Mouse (Mus musculus) heart, adult 2 months (tissue): ENCODE data around the gene Armc2. TPM values are rescaled to one million over a fixed set of nuclear protein-coding genes. Genes with fewer than 3 reads are reported as not detected.

Experiments
- DNase-seq, 2 experiments: peaks; one replicate each; pipeline ENCODE4 v3.0.0; 2021
- H3K27ac ChIP-seq: fragments of 200-600 bp; 2 replicates; pipeline ENCODE4 v1.8.1; 2022
- H3K27me3 ChIP-seq: fragments of 200-500 bp; 2 replicates; pipeline ENCODE4 v1.6.1; 2012; ENCODE audit warnings: mild to moderate bottlenecking, low read length, inconsistent platforms, mixed read lengths; ENCODE audit not compliant: control insufficient read depth, insufficient read depth
- H3K36me3 ChIP-seq: fragments of 200-500 bp; 2 replicates; pipeline ENCODE4 v1.6.1; 2012; ENCODE audit warnings: low read length, inconsistent platforms; ENCODE audit not compliant: control insufficient read depth, insufficient read depth
- H3K4me1 ChIP-seq: fragments of 200-500 bp; 2 replicates; pipeline ENCODE4 v1.6.1; 2011; ENCODE audit warnings: low read length; ENCODE audit not compliant: control insufficient read depth, insufficient read depth
- H3K4me3 ChIP-seq: fragments of 200-600 bp; 2 replicates; pipeline ENCODE4 v1.8.1; 2022
- H3K79me2 ChIP-seq: fragments of 200-500 bp; replicated peaks from 2 replicates; pipeline ENCODE4 v1.6.1; 2012; ENCODE audit warnings: mild to moderate bottlenecking, inconsistent platforms, low read length, moderate library complexity, mixed read lengths; ENCODE audit not compliant: control insufficient read depth, insufficient read depth
- H3K9ac ChIP-seq: fragments of 200-500 bp; 2 replicates; pipeline ENCODE4 v1.6.1; 2012; ENCODE audit warnings: low read depth, mild to moderate bottlenecking, control low read depth, inconsistent platforms, low read length, mixed read lengths
- CTCF ChIP-seq: fragments of 200-600 bp; IDR thresholded peaks from 2 replicates; pipeline ENCODE4 v1.8.1; 2022; ENCODE audit warnings: antibody characterized with exemption, mild to moderate bottlenecking, moderate library complexity
- EP300 ChIP-seq: fragments of 200-500 bp; IDR thresholded peaks from 2 replicates; pipeline ENCODE4 v1.6.1; 2011; ENCODE audit warnings: low read depth, low read length, control low read depth; ENCODE audit not compliant: insufficient read depth
- POLR2A ChIP-seq: fragments of 200-500 bp; IDR thresholded peaks from 2 replicates; pipeline ENCODE4 v1.6.1; 2011; ENCODE audit warnings: mild to moderate bottlenecking, low read depth, low read length, control low read depth; ENCODE audit not compliant: insufficient read depth
- WGBS: fragments of 180-500 bp; shearing (Covaris S2); methylation state at CpG from one replicate; pipeline ENCODE4 v1.1.7; 2018; 5-methylcytosine and 5-hydroxymethylcytosine counted together
- intact Hi-C: fragments of 180-260 bp; cut with DNase I; formaldehyde crosslinking; loops from one replicate; pipeline ENCODE4 v1.15.1; 2025
- polyA plus RNA-seq: library from polyadenylated mRNA; depleted of rRNA; stranded (reverse); fragments of >200 nt; gene quantifications from 2 replicates; pipeline ENCODE4 v1.2.3, GENCODE M21; 2012
- total RNA-seq, 2 experiments: library from RNA; stranded (reverse); gene quantifications; 2 replicates each; pipeline ENCODE4 v1.2.3; 2021

The Armc2 gene
- total and polyA plus RNA-seq, 3 experiments: 6.4 to 22.8 (median 16.7) TPM

GRCm38 (mm10) chr10:41990896-41991295 is 27.3 kb downstream of the Armc2 start:
- Histone ChIP-seq H3K4me3 (no peak overlapping the region), H3K36me3 (no peaks in the 10 kb centered on the region), H3K27me3 (no peaks in the 10 kb centered on the region), H3K79me2 (no peaks in the 10 kb centered on the region), H3K4me1 (peaks cover 5% of the 10 kb centered on the region), H3K9ac (no peak overlapping the region), H3K27ac (no peak overlapping the region; the same call in 1 of the 2 replicates)
- 53% methylated on average over 13 of the region's 13 CpGs for WGBS
- intact Hi-C loops: loop anchor here (5.0 kb wide), 1 partner anchor 36 kb away; no protein-coding TSS in a partner anchor
- no peak for TF ChIP-seq CTCF
- TF ChIP-seq POLR2A: no peak
- no peak for TF ChIP-seq EP300
- no peak for DNase-seq

- no peak for TF ChIP-seq EP300
- no peak for TF ChIP-seq CTCF
- TF ChIP-seq POLR2A: no peak
- H3K4me1 ChIP-seq: peaks cover 3% of the 10 kb centered on the region
- intact Hi-C loops: no loop called here
- no peak overlapping the region for H3K9ac ChIP-seq
- no peaks in the 10 kb centered on the region for H3K27me3 ChIP-seq
- WGBS: 92% methylated on average over 3 of the region's 3 CpGs
- no peak overlapping the region for H3K4me3 ChIP-seq
- no peaks in the 10 kb centered on the region for H3K36me3 ChIP-seq
- no peak for DNase-seq
- H3K27ac ChIP-seq: no peak overlapping the region
- no peaks in the 10 kb centered on the region for H3K79me2 ChIP-seq
These were observed 29.3 kb downstream of the Armc2 start for GRCm38 (mm10) chr10:41988930-41989329.

GRCm38 (mm10) chr10:41986126-41986525 is 32.1 kb downstream of the Armc2 start:
- H3K27ac ChIP-seq: no peak overlapping the region
- H3K27me3 ChIP-seq: no peaks in the 10 kb centered on the region
- no peaks in the 10 kb centered on the region for H3K36me3 ChIP-seq
- no peaks in the 10 kb centered on the region for H3K79me2 ChIP-seq
- no peak for DNase-seq
- no peak overlapping the region for H3K4me3 ChIP-seq
- intact Hi-C loops: no loop called here
- WGBS: 78% methylated on average over 8 of the region's 8 CpGs
- no peak overlapping the region for H3K9ac ChIP-seq
- 0 out of 2 replicates have a peak, but pooled peaks cover 1% of the 10 kb centered on the region for H3K4me1 ChIP-seq
- TF ChIP-seq CTCF: no peak
- no peak for TF ChIP-seq EP300

DNA sequence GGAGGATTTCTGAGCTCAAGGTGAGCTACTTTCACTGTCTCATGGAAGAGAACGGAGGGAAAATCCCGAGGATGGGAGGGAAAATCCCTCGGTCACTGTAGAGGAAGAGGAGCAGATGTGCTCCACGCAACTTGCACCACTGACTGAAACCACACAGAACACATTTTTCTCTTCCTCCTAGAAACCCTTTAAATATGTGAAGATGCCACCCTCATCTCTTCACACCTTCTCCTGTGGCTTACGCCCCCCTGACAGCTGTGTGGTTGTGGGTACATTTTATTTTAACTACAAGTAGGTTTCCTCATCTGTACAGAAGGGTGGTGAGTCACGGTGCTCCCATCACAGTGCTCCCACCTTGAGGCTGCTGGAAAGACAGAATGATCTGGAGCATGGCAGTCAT is 34.0 kb downstream of the Armc2 start:
- Histone ChIP-seq H3K36me3 (no peaks in the 10 kb centered on the region), H3K27ac (no peak overlapping the region), H3K27me3 (no peaks in the 10 kb centered on the region), H3K79me2 (no peaks in the 10 kb centered on the region), H3K4me1 (peaks cover 1% of the 10 kb centered on the region; the same call in 1 of the 2 replicates), H3K4me3 (no peak overlapping the region), H3K9ac (no peak overlapping the region)
- intact Hi-C loops: loop anchor here (5.0 kb wide), 2 partner anchors 152 to 293 kb away; partner anchors contain the start of gene Foxo3
- TF ChIP-seq CTCF: no peak
- TF ChIP-seq POLR2A: no peak
- TF ChIP-seq EP300: no peak
- 86% methylated on average over 6 of the region's 6 CpGs for WGBS
- DNase-seq: no peak

DNA sequence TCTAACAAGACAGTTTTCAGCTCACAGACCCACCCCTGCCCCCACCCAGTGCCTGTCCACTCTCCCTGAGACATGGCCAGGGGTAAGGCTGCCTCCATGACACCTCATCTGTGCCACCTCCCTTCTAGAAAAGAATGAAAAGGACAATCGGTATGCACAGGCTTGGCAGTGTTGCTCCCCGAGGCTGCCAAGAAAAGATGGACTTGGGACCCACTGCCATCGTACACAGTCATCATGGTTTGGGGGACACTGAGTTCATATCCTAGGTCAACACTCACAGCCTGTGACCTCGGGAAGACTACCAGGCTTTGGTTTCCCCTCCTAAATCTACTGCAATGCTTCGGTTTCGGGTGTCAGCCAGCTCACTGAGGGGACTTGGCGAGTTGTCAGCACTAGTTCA is 35.4 kb downstream of the Armc2 start:
- Histone ChIP-seq H3K4me1 (peaks cover 1% of the 10 kb centered on the region; the same call in 1 of the 2 replicates), H3K79me2 (no peaks in the 10 kb centered on the region), H3K27ac (no peak overlapping the region), H3K36me3 (no peaks in the 10 kb centered on the region), H3K9ac (no peak overlapping the region), H3K27me3 (no peaks in the 10 kb centered on the region), H3K4me3 (no peak overlapping the region)
- no peak for DNase-seq
- WGBS: 62% methylated on average over 7 of the region's 7 CpGs
- intact Hi-C loops: loop anchor here (5.0 kb wide), 2 partner anchors 151 to 294 kb away; partner anchors contain the start of gene Foxo3
- no peak for TF ChIP-seq EP300
- TF ChIP-seq POLR2A: no peak
- TF ChIP-seq CTCF: no peak

DNA sequence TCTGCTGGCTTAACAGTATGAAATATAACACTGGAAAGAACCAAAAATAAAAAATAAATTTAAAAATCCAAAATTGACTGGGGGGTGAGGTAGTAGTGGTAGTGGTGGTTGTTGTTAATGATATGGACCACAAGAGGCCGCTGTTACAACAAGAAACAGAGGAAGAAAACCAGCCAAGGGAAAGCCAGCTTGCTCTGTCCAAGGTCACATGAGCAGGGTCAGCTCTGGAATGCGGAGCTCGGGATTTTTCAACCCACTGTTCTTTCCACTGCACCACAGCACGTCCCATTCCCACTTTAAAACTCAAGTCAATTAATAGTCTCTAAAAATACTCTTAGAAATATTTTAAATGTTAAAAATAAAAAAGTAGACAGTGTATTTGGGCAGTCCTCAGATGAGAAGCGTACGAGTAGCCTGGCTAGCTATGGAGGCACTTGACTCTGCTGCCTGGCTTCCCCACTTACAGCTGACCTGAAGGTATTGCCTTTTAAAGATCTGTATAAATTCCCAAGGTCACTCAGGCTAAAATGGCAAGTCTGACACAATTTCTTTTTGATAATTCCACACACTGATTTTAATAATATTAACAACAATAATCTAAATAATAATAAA is 37.4 kb downstream of the Armc2 start:
- H3K36me3 ChIP-seq: no peaks in the 10 kb centered on the region
- intact Hi-C loops: loop anchor here (1.0 to 5.0 kb wide), 4 partner anchors 50 to 314 kb away; partner anchors contain the start of gene Foxo3
- no peak overlapping the region for H3K9ac ChIP-seq
- TF ChIP-seq EP300 (peak; percentile 90; the same call in 1 of the 2 replicates), CTCF (peak; percentile 90), POLR2A (0 out of 2 replicates have a peak, but pooled peaks have one; percentile 26)
- H3K79me2 ChIP-seq: no peaks in the 10 kb centered on the region
- H3K27me3 ChIP-seq: no peaks in the 10 kb centered on the region
- peaks cover 1% of the 10 kb centered on the region; the same call in 1 of the 2 replicates for H3K4me1 ChIP-seq
- H3K27ac ChIP-seq: peak overlapping the region; percentile 67
- 17% methylated on average over 6 of the region's 6 CpGs for WGBS
- DNase-seq: peak; percentile 63 to 78
- H3K4me3 ChIP-seq: no peak overlapping the region
